Mouse (Mus musculus) megakaryocyte-erythroid progenitor cell, adult 5 weeks (primary cell): ENCODE measurements around the gene St6galnac1. TPM values are rescaled to one million over a fixed set of nuclear protein-coding genes. Genes with fewer than 3 reads are reported as not detected.

Experiments used
- polyA plus RNA-seq: library from polyadenylated mRNA; stranded (reverse); fragments of >175 nt; gene quantifications from 2 replicates; pipeline ENCODE4 v1.2.3, GENCODE M21; 2012

The St6galnac1 gene
- polyA plus RNA-seq: not detected in 2 replicates

DNA sequence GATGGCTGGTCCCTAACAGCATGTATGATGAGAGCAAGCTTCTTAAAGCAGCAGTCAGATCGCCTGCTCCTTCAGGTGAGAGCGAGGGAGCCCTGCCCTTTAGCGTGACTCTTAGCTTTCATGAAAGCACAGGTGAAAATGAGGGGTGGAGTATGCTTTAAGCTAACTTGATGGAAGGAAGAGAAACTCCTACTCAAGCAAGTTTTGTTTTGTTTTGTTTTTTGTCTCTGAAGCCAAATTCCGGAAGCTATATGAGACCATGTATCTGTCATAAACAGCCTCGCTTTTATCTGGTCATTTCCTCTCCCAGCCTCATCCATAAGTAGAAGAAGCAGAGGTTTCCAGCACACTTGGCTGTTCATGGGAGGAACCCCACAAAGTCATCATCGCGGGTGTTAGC, at the start of gene St6galnac1:
St6galnac1 (minus strand) TSS at position 101 of the 400 bp plus-strand sequence.

Other genes with a start within 250 kb of the St6galnac1 start
- 69.4 and 73.3 TPM in 2 replicates for gene Sphk1, start 244.6 kb downstream of the St6galnac1 start, polyA plus RNA-seq
- gene Ube2o, start 194.1 kb downstream of the St6galnac1 start, polyA plus RNA-seq: 27.4 and 35.3 TPM in 2 replicates
- not detected in 2 replicates for gene Aanat, start 189.1 kb downstream of the St6galnac1 start, polyA plus RNA-seq
- 25.8 and 32.5 TPM in 2 replicates for gene Rhbdf2, start 148.5 kb downstream of the St6galnac1 start, polyA plus RNA-seq
- gene Prcd, start 122.0 kb downstream of the St6galnac1 start, polyA plus RNA-seq: not detected in 2 replicates
- gene Cygb, start 121.2 kb downstream of the St6galnac1 start, polyA plus RNA-seq: 0.11 and 0.12 TPM in 2 replicates
- 1.9 and 3.2 TPM in 2 replicates for gene Mxra7, start 52.5 kb upstream of the St6galnac1 start, polyA plus RNA-seq
- 18.4 and 22.2 TPM in 2 replicates for gene Mettl23, start 67.8 kb upstream of the St6galnac1 start, polyA plus RNA-seq
- gene Jmjd6, start 67.9 kb upstream of the St6galnac1 start, polyA plus RNA-seq: 65.2 and 71.5 TPM in 2 replicates
- 13.9 and 16.1 TPM in 2 replicates for gene Mfsd11, start 76.9 kb upstream of the St6galnac1 start, polyA plus RNA-seq
- 1,376 and 1,382 TPM in 2 replicates for gene Srsf2, start 77.6 kb upstream of the St6galnac1 start, polyA plus RNA-seq
- gene Mgat5b, start 143.4 kb upstream of the St6galnac1 start, polyA plus RNA-seq: not detected in 2 replicates